Mouse (Mus musculus) forebrain, postnatal 0 days (tissue): Measurements from ENCODE around the gene Clps. TPM values are rescaled to one million over a fixed set of nuclear protein-coding genes. Genes with fewer than 3 reads are reported as not detected.

Experiments used
- ATAC-seq: fragments of 200-750 bp; cut with Nextera tagmentation; 2 replicates; pipeline ENCODE4 v1.8.0; 2017; ENCODE audit warnings: mild to moderate bottlenecking, moderate library complexity
- DNase-seq: peaks from one replicate; pipeline ENCODE4 v3.0.0-alpha.2; 2015
- H3K27ac ChIP-seq: fragments of 300-500 bp; sonication (generic); 2 replicates; pipeline ENCODE4 v1.5.1; 2014; ENCODE audit warnings: low read depth, mild to moderate bottlenecking, antibody characterized with exemption, low read length, moderate library complexity, mixed read lengths
- H3K27me3 ChIP-seq: fragments of 300-500 bp; sonication (generic); 2 replicates; pipeline ENCODE4 v1.6.1; 2014; ENCODE audit warnings: mild to moderate bottlenecking, low read length, mixed read lengths; ENCODE audit not compliant: insufficient read depth
- H3K36me3 ChIP-seq: fragments of 300-500 bp; sonication (generic); 2 replicates; pipeline ENCODE4 v1.6.1; 2014; ENCODE audit warnings: mild to moderate bottlenecking, moderate library complexity; ENCODE audit not compliant: insufficient read depth
- H3K4me1 ChIP-seq: fragments of 300-500 bp; sonication (generic); 2 replicates; pipeline ENCODE4 v1.6.1; 2014; ENCODE audit warnings: antibody characterized with exemption; ENCODE audit not compliant: insufficient read depth
- H3K4me2 ChIP-seq: fragments of 300-500 bp; sonication (generic); 2 replicates; pipeline ENCODE4 v1.6.1; 2014; ENCODE audit warnings: low read depth, mild to moderate bottlenecking, moderate library complexity
- H3K4me3 ChIP-seq: fragments of 300-500 bp; sonication (generic); 2 replicates; pipeline ENCODE4 v1.5.1; 2014; ENCODE audit warnings: low read depth, low read length, mixed read lengths
- H3K9ac ChIP-seq: fragments of 300-500 bp; sonication (generic); 2 replicates; pipeline ENCODE4 v1.6.1; 2014; ENCODE audit warnings: mild to moderate bottlenecking
- H3K9me3 ChIP-seq: fragments of 300-500 bp; sonication (generic); 2 replicates; pipeline ENCODE4 v1.6.1; 2016; ENCODE audit warnings: low read length
- CTCF ChIP-seq: sonication (generic); IDR thresholded peaks from 2 replicates; pipeline ENCODE4 v1.5.1; 2016; ENCODE audit warnings: antibody characterized with exemption, control low read depth, low read depth
- WGBS: fragments of 180-500 bp; shearing (Covaris S2); extraction: QIAGEN DNeasy Blood & Tissue Kit; methylation state at CpG from one replicate; pipeline ENCODE4 v1.1.7; 2014; 5-methylcytosine and 5-hydroxymethylcytosine counted together
- polyA plus RNA-seq: library from polyadenylated mRNA; unstranded; fragments of >200 nt; fragmentation: Nextera tagmentation; extraction: Ambion mirVana; gene quantifications from 2 replicates; pipeline ENCODE4 v1.2.1, GENCODE M21; 2015
- total RNA-seq: library from RNA; depleted of rRNA; stranded (reverse); fragments of >200 nt; gene quantifications from 2 replicates; pipeline ENCODE4 v1.2.3, GENCODE M21; 2014

Gene Clps
- total and polyA plus RNA-seq, 2 experiments from 2014 or later: not detected

DNA sequence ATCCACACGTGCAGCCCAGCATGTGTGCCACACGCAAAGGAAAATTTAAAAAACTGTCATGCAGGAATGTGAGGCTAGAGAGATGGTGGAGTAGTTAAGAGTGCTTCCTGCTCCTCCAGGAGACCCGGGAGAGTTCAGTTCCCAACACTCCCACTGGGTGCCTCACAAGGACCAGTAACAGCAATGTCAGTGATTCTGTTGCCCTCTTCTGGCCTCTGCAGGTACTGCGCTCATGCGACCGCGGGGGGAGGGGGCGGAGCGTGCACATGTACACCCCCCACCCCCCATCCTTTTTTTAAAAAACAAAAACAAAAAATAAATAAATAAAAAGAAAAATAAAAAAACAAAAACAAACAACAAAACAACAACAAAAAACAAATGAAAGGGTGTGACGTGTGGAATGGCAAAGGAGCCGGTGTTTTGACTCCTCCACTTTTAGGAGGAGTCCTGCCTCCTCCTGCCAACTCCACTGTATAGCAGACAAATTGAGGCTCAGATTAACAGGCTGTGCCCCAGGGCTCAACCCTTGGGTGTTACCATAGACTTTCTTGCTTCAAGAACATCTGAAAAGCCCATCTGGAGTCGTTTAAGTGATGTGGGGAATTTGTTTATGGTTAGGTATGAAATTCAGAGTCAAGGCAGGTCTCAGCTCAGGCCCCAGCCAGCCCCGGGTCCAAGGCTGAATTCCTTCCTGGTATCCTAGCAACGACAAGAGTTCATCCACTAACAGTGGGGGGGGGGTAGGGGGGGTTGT is 7.3 kb downstream of the Clps start:
- H3K9ac ChIP-seq: no peak overlapping the region
- DNase-seq (peak; percentile 81), ATAC-seq (peak; percentile 84)
- no peaks in the 10 kb centered on the region for H3K36me3 ChIP-seq
- no peak overlapping the region for H3K4me2 ChIP-seq
- WGBS: 5% methylated on average over 14 of the region's 14 CpGs
- H3K27me3 ChIP-seq: no peaks in the 10 kb centered on the region
- no peak overlapping the region for H3K4me3 ChIP-seq
- H3K9me3 ChIP-seq: no peaks in the 10 kb centered on the region
- H3K4me1 ChIP-seq: no peaks in the 10 kb centered on the region
- H3K27ac ChIP-seq: no peak overlapping the region
- peak; percentile 93 for TF ChIP-seq CTCF

DNA sequence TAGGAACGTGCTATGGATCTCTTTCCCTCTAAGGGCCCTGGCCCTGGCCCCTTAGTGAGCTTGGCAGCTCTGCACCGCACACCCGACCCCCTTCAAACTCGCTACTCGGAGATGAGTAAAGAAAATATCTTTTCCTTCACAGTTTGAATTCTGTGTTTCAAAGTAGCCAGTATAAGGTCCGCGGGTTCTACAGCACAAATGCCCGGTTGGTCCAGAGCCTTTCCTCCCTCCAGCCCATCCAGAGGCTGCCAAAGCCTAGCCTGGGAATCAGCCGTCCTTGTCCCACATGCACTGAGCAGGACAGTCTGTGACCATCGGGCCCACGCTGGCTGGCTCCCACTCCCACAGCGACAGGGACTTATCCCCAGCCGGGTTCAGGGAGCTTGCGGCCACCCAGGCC is 11.5 kb downstream of the Clps start, which contains the start of gene Clpsl2:
Clpsl2 (plus strand) TSS at position 301 of the 400 bp plus-strand sequence.
- ATAC-seq (no peak), DNase-seq (no peak)
- Histone ChIP-seq H3K4me3 (no peak within 1 kb of the TSS), H3K9me3 (no peaks in the 10 kb centered on the region), H3K4me2 (no peak within 1 kb of the TSS), H3K4me1 (no peaks in the 10 kb centered on the region), H3K27ac (no peak within 1 kb of the TSS), H3K36me3 (no peaks in the 10 kb centered on the region), H3K27me3 (no peaks in the 10 kb centered on the region), H3K9ac (no peak within 1 kb of the TSS)
- 76% methylated on average over 14 of the region's 14 CpGs for WGBS
- TF ChIP-seq CTCF: no peak

DNA sequence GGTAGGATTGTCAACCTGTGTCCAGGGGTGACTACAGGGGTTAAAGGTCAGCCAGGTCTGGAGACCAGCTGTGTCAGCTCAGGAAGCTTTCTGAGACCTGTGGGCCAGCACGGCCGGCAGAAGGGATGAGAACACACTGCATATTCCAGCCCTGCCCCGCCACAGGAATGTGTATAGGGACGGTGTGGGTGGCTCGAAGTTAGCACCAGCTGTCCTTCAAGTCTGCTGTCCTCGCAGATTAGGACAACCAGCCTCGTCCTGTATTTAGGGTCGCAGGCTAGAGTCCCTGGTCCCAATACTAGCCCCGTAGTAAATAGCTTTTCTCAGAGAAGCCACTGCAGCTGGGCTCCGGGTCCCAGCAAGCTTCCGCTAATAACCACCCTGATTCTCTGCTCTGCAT is 12.0 kb downstream of the Clps start:
- Histone ChIP-seq H3K9ac (no peak overlapping the region), H3K36me3 (no peaks in the 10 kb centered on the region), H3K27me3 (no peaks in the 10 kb centered on the region), H3K9me3 (no peaks in the 10 kb centered on the region), H3K27ac (no peak overlapping the region), H3K4me3 (no peak overlapping the region), H3K4me1 (no peaks in the 10 kb centered on the region), H3K4me2 (no peak overlapping the region)
- DNase-seq (no peak), ATAC-seq (no peak)
- no peak for TF ChIP-seq CTCF
- 78% methylated on average over 11 of the region's 11 CpGs for WGBS

DNA sequence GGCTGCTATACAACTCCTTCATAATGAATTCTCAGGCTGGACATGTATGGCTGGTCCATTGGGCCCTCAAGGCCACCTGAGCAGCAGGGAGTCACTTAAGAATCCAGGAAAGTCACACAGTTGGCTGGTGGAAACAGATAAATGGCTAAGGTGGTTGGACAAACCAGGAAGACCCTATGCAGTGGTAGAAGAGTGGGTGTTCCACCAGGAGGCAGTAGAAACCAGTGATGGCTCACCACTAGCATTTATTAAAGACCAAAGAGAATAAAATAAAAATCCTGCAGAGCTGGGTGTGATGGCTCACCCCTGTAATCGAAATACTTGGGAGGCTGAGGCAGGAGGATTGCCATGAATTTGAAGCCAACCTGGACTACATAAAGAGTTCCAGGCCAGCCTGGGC is 13.6 kb downstream of the Clps start:
- TF ChIP-seq CTCF: no peak
- DNase-seq: no peak

DNA sequence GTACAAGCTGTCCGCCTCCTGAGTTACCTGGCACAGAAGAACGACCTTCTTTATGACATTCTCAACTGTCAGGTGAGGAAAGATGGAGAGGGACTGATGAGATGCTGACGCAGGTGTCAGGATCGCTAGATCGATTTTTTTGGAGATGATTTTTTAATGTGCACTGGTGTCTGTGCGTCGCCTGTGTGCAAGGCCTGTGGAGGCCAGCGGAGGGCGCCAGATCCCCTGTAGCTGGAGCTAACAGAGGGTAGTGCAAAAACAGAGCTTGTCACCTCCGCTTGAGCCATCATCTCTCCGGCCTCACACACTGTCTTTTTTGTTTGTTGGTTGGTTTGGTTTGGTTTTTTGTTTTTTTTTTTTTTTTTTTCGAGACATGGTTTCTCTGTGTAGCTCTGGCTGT is 22.7 kb downstream of the Clps start:
- DNase-seq (no peak), ATAC-seq (no peak)
- Histone ChIP-seq H3K27me3 (no peaks in the 10 kb centered on the region), H3K27ac (no peak overlapping the region), H3K9me3 (peaks cover 3% of the 10 kb centered on the region; the same call in 1 of the 2 replicates), H3K4me1 (no peaks in the 10 kb centered on the region), H3K9ac (no peak overlapping the region), H3K36me3 (no peaks in the 10 kb centered on the region), H3K4me2 (no peak overlapping the region), H3K4me3 (no peak overlapping the region)
- 53% methylated on average over 12 of the region's 12 CpGs for WGBS
- no peak for TF ChIP-seq CTCF

More for the DNA sequence above, 13.6 kb downstream of the Clps start:
- no peaks in the 10 kb centered on the region for H3K9me3 ChIP-seq
- no peaks in the 10 kb centered on the region for H3K4me1 ChIP-seq
- WGBS: 80% methylated on average over 1 of the region's 1 CpGs
- H3K36me3 ChIP-seq: no peaks in the 10 kb centered on the region
- ATAC-seq: no peak
- no peak overlapping the region for H3K4me2 ChIP-seq
- H3K27ac ChIP-seq: no peak overlapping the region
- no peak overlapping the region for H3K4me3 ChIP-seq
- no peaks in the 10 kb centered on the region for H3K27me3 ChIP-seq
- no peak overlapping the region for H3K9ac ChIP-seq

DNA sequence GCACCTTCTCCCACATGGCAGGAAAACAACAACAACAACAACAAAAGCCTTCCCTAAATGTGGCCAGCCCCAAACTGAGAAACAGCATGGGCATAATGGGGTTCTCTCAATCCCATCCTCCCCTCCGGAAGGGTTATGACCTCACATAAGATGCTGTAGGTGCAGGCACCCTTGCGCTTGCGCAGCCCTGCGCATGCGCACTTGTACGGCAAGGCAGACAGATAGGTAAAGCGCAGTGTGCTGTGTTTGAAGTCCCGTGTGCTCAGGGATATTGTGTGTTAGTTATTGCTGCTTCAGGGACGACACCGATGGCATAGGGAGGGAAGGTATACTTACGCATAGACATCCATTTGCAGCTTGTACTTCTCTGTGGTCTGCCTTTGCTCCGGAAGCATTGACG is 27.2 kb downstream of the Clps start:
- H3K9ac ChIP-seq: no peak overlapping the region
- no peaks in the 10 kb centered on the region for H3K36me3 ChIP-seq
- TF ChIP-seq CTCF: no peak
- ATAC-seq (no peak), DNase-seq (no peak)
- no peak overlapping the region for H3K27ac ChIP-seq
- WGBS: 95% methylated on average over 13 of the region's 13 CpGs
- H3K4me2 ChIP-seq: no peak overlapping the region
- no peaks in the 10 kb centered on the region for H3K9me3 ChIP-seq
- H3K27me3 ChIP-seq: no peaks in the 10 kb centered on the region
- no peak overlapping the region for H3K4me3 ChIP-seq
- no peaks in the 10 kb centered on the region for H3K4me1 ChIP-seq

DNA sequence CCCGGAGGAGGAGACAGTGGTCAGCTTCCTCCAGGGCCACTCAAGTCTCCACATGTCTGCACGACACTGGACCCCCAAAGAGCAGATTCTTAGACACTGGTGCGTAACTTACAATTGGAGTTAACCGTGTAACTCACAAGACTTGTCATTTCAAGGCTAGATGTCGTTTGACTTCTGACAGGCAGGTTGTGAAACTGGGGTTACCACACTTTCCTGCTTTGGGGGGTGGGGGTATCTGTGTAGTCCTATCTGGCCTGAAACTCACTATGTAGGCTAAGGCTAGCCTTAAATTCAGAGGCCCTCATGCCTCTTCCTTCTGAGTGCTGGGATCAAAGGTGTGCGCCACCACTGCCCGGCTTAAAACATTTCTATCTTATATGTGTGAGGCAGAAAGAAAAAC is 28.0 kb downstream of the Clps start:
- no peak for TF ChIP-seq CTCF
- Histone ChIP-seq H3K9ac (no peak overlapping the region), H3K4me3 (no peak overlapping the region), H3K27ac (no peak overlapping the region), H3K27me3 (no peaks in the 10 kb centered on the region), H3K4me1 (0 out of 2 replicates have a peak, but pooled peaks cover 3% of the 10 kb centered on the region), H3K9me3 (no peaks in the 10 kb centered on the region), H3K4me2 (no peak overlapping the region), H3K36me3 (no peaks in the 10 kb centered on the region)
- ATAC-seq (no peak), DNase-seq (no peak)
- WGBS: 89% methylated on average over 7 of the region's 7 CpGs
